Mouse (Mus musculus): ENCODE measurements around the gene Phtf2.

The Phtf2 gene

GRCm38 (mm10) chr5:20881915-20882800 is at the start of gene Phtf2, which contains the start of gene Tmem60:
Gene Phtf2, minus strand, starts transcription at chr5:20882124.
Gene Tmem60, plus strand, starts transcription at chr5:20882191.
- peak; percentile 96 to 99 for DNase-seq (ENCODE audit: low spot score in 2 of 2)

- DNase-seq (ENCODE audit: low spot score in 2 of 2): no peak
Observed at GRCm38 (mm10) chr5:20931300-20931699, 49.4 kb upstream of the Phtf2 start.

GRCm38 (mm10) chr5:20930430-20930829 is 48.5 kb upstream of the Phtf2 start:
- no peak for DNase-seq (ENCODE audit: low spot score in 2 of 2)

GRCm38 (mm10) chr5:20929669-20930151 is 47.8 kb upstream of the Phtf2 start:
- DNase-seq (ENCODE audit: low spot score in 2 of 2): no peak

- DNase-seq (ENCODE audit: low spot score in 2 of 2): no peak
Observed at GRCm38 (mm10) chr5:20925451-20925850, 43.5 kb upstream of the Phtf2 start.

- no peak for DNase-seq (ENCODE audit: low spot score in 2 of 2)
Observed at GRCm38 (mm10) chr5:20924608-20925007, 42.7 kb upstream of the Phtf2 start.

- DNase-seq (ENCODE audit: low spot score in 2 of 2): no peak
Observed at GRCm38 (mm10) chr5:20919566-20919965, 37.6 kb upstream of the Phtf2 start.

- no peak for DNase-seq (ENCODE audit: low spot score in 2 of 2)
Observed at GRCm38 (mm10) chr5:20918967-20919366, 37.0 kb upstream of the Phtf2 start.

- DNase-seq (ENCODE audit: low spot score in 2 of 2): peak; percentile 26 to 82
Observed at GRCm38 (mm10) chr5:20913372-20914275, 31.7 kb upstream of the Phtf2 start.

GRCm38 (mm10) chr5:20911741-20912140 is 29.8 kb upstream of the Phtf2 start:
- DNase-seq (ENCODE audit: low spot score in 2 of 2): no peak

- no peak for DNase-seq (ENCODE audit: low spot score in 2 of 2)
Observed at GRCm38 (mm10) chr5:20906191-20906590, 24.3 kb upstream of the Phtf2 start.

GRCm38 (mm10) chr5:20905437-20905836 is 23.5 kb upstream of the Phtf2 start:
- no peak for DNase-seq (ENCODE audit: low spot score in 2 of 2)

- no peak for DNase-seq (ENCODE audit: low spot score in 2 of 2)
Observed at GRCm38 (mm10) chr5:20904647-20905046, 22.7 kb upstream of the Phtf2 start.

- no peak for DNase-seq (ENCODE audit: low spot score in 2 of 2)
Observed at GRCm38 (mm10) chr5:20897446-20898167, 15.7 kb upstream of the Phtf2 start.

GRCm38 (mm10) chr5:20884036-20884620 is 2.2 kb upstream of the Phtf2 start:
- no peak for DNase-seq (ENCODE audit: low spot score in 2 of 2)

- peak; percentile 25 to 50 for DNase-seq (ENCODE audit: low spot score in 2 of 2)
Observed at GRCm38 (mm10) chr5:20880797-20881775, 838 bp downstream of the Phtf2 start.

GRCm38 (mm10) chr5:20880386-20880785 is 1.5 kb downstream of the Phtf2 start:
- no peak for DNase-seq (ENCODE audit: low spot score in 2 of 2)

- no peak for DNase-seq (ENCODE audit: low spot score in 2 of 2)
Observed at GRCm38 (mm10) chr5:20876934-20877426, 4.9 kb downstream of the Phtf2 start.

GRCm38 (mm10) chr5:20873146-20873545 is 8.8 kb downstream of the Phtf2 start:
- DNase-seq (ENCODE audit: low spot score in 2 of 2): no peak

Data from left cerebral cortex, adult 9 months (tissue).